Mouse (Mus musculus) liver, embryonic 16.5 days (tissue): ENCODE measurements around the gene 6720489N17Rik. TPM values are rescaled to one million over a fixed set of nuclear protein-coding genes. Genes with fewer than 3 reads are reported as not detected.
"Not testable (repeated sequence)": the region's sequence is repeated elsewhere in the genome, so short reads cannot be mapped to it uniquely, and the experiment has no call there.

ENCODE experiments used
- ATAC-seq: fragments of 200-750 bp; cut with Nextera tagmentation; 2 replicates; pipeline ENCODE4 v1.8.0; 2017; ENCODE audit warnings: low read depth, mild to moderate bottlenecking, moderate number of reproducible peaks, moderate library complexity
- H3K27ac ChIP-seq: fragments of 300-500 bp; sonication (generic); 2 replicates; pipeline ENCODE4 v1.5.1; 2014; ENCODE audit warnings: mild to moderate bottlenecking, low read length
- H3K27me3 ChIP-seq: fragments of 300-500 bp; sonication (generic); 2 replicates; pipeline ENCODE4 v1.6.1; 2014; ENCODE audit warnings: low read depth, low read length, mixed read lengths; ENCODE audit not compliant: control insufficient read depth, insufficient read depth
- H3K36me3 ChIP-seq: fragments of 300-500 bp; sonication (generic); 2 replicates; pipeline ENCODE4 v1.6.1; 2014; ENCODE audit warnings: mild to moderate bottlenecking; ENCODE audit not compliant: control insufficient read depth, insufficient read depth
- H3K4me1 ChIP-seq: fragments of 300-500 bp; sonication (generic); 2 replicates; pipeline ENCODE4 v1.6.1; 2014; ENCODE audit warnings: low read depth, low read length, mixed read lengths; ENCODE audit not compliant: control insufficient read depth
- H3K4me2 ChIP-seq: fragments of 300-500 bp; sonication (generic); 2 replicates; pipeline ENCODE4 v1.6.1; 2014; ENCODE audit warnings: low read depth, low read length, mixed read lengths
- H3K4me3 ChIP-seq: fragments of 300-500 bp; sonication (generic); 2 replicates; pipeline ENCODE4 v1.5.1; 2014; ENCODE audit warnings: low read depth, mild to moderate bottlenecking, low read length
- H3K9ac ChIP-seq: fragments of 300-500 bp; sonication (generic); 2 replicates; pipeline ENCODE4 v1.6.1; 2014; ENCODE audit warnings: low read depth, low read length
- H3K9me3 ChIP-seq: fragments of 300-500 bp; sonication (generic); replicated peaks from 2 replicates; pipeline ENCODE4 v1.6.1; 2016; ENCODE audit warnings: low read length; ENCODE audit not compliant: control insufficient read depth
- WGBS: fragments of 180-500 bp; shearing (Covaris S2); extraction: QIAGEN DNeasy Blood & Tissue Kit; methylation state at CpG from one replicate; pipeline ENCODE4 v1.1.7; 2014; ENCODE audit not compliant: insufficient replicate concordance; 5-methylcytosine and 5-hydroxymethylcytosine counted together
- polyA plus RNA-seq: library from polyadenylated mRNA; unstranded; fragments of >200 nt; fragmentation: Nextera tagmentation; extraction: Ambion mirVana; gene quantifications from 2 replicates; pipeline ENCODE4 v1.2.1, GENCODE M21; 2015

6720489N17Rik gene
- 1.5 and 1.8 TPM in 2 replicates for polyA plus RNA-seq

DNA sequence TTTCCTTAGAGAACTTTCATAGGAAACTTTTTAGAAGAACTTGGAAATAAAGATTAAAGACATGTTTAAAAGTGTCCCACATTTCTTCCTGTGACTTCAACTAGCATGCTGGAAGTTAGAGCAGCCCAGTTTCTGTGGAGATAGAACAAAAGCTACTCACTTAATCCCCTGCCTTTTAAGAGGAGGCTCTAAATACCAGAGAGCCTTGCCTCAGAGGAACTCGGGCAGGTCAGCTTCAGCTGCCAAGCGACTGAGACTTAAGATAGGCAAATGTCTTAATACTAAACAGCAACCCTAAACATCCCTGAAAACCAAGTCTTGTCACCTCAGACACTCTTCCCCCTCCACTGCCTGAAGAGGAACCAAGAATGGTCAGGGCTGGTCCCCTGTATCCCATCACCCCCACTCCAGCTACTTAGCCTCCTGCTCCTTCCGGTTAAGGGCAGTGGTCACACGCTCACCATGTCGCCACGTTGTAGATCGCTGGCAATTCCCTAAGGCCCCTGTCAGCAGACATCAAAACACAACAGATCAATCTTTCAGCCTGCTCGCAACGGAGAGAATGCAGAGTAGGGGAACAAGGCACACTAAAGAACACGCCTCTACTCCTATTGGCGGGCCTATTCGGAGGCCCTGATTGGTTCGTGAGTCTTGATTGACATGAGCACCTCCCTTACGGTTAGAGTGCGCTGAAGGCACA is at the start of gene 6720489N17Rik:
TSS of gene 6720489N17Rik (minus strand) at position 606 of the 700 bp plus-strand sequence.
- Histone ChIP-seq H3K4me3 (peak within 1 kb of the TSS; percentile 61), H3K4me2 (peak within 1 kb of the TSS; percentile 68), H3K9ac (peak within 1 kb of the TSS; percentile 60)
- not testable (repeated sequence) for H3K36me3 ChIP-seq, H3K27ac ChIP-seq, H3K4me1 ChIP-seq, H3K9me3 ChIP-seq, H3K27me3 ChIP-seq
- 2% methylated on average over 15 of the region's 15 CpGs for WGBS
- ATAC-seq, result peak; percentile 100

- no peak overlapping the region for H3K27ac ChIP-seq
- peak overlapping the region; percentile 37; the same call in 1 of the 2 replicates for H3K9ac ChIP-seq
- H3K4me3 ChIP-seq, result peak overlapping the region; percentile 62
- H3K27me3 ChIP-seq, result no peaks in the 10 kb centered on the region
- ATAC-seq, result peak; percentile 53
- 19% methylated on average over 8 of the region's 8 CpGs for whole genome bisulfite sequencing
- no peaks in the 10 kb centered on the region for H3K36me3 ChIP-seq
- H3K4me2 ChIP-seq, result peak overlapping the region; percentile 76
- H3K4me1 ChIP-seq, result no peaks in the 10 kb centered on the region
- H3K9me3 ChIP-seq, result no peaks in the 10 kb centered on the region
These were observed 29.4 kb upstream of the 6720489N17Rik start for GRCm38 (mm10) chr13:62653369-62653743.

GRCm38 (mm10) chr13:62652681-62653368 is 28.8 kb upstream of the 6720489N17Rik start:
- WGBS, result 1% methylated on average over 16 of the region's 16 CpGs
- not testable (repeated sequence) for H3K36me3 ChIP-seq, H3K27ac ChIP-seq, H3K27me3 ChIP-seq, H3K4me1 ChIP-seq, H3K9me3 ChIP-seq
- peak overlapping the region; percentile 62 for H3K4me3 ChIP-seq
- ATAC-seq, result peak; percentile 94
- H3K4me2 ChIP-seq, result peak overlapping the region; percentile 76
- peak overlapping the region; percentile 37; the same call in 1 of the 2 replicates for H3K9ac ChIP-seq

- H3K27ac ChIP-seq, H3K4me2 ChIP-seq, H3K9ac ChIP-seq, H3K4me3 ChIP-seq, H3K27me3 ChIP-seq, H3K4me1 ChIP-seq, ATAC-seq, H3K36me3 ChIP-seq, H3K9me3 ChIP-seq: not testable (repeated sequence)
- 36% methylated on average over 1 of the region's 1 CpGs for WGBS
These were observed 3.1 kb upstream of the 6720489N17Rik start for GRCm38 (mm10) chr13:62627071-62627470.

DNA sequence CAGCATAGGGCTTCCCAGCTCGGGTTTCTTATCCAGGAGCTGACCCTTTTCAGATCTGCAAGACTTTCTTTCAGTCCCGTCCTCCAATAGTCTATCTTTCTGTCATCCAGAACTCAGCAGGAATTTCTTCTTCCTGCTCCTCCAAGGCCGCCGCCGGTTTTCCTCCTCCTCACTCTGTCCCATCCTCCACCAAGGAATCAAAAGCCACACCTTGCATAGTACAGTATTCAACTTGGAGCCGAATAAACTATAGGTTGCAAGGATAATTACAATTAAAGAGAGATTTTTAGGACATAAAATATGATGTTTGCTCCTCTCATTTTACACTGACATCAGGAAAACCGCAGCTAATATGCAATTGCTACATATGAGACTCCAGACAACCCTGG is 289 bp upstream of the 6720489N17Rik start:
- H3K27me3 ChIP-seq, H3K27ac ChIP-seq, H3K4me1 ChIP-seq, H3K9me3 ChIP-seq, H3K36me3 ChIP-seq: not testable (repeated sequence)
- peak overlapping the region; percentile 68 for H3K4me2 ChIP-seq
- H3K4me3 ChIP-seq, result peak overlapping the region; percentile 61
- 6% methylated on average over 7 of the region's 7 CpGs for WGBS
- ATAC-seq, result peak; percentile 45; the same call in 1 of the 2 replicates
- peak overlapping the region; percentile 60 for H3K9ac ChIP-seq

- not testable (repeated sequence) for H3K27me3 ChIP-seq, H3K36me3 ChIP-seq, H3K4me1 ChIP-seq, H3K9ac ChIP-seq, H3K27ac ChIP-seq, H3K4me3 ChIP-seq, ATAC-seq, H3K4me2 ChIP-seq, H3K9me3 ChIP-seq
- WGBS, result 70% methylated on average over 4 of the region's 4 CpGs
These were observed 6.5 kb downstream of the 6720489N17Rik start for GRCm38 (mm10) chr13:62617449-62617848.

- not testable (repeated sequence) for H3K9me3 ChIP-seq, H3K27ac ChIP-seq, H3K9ac ChIP-seq, H3K4me1 ChIP-seq, H3K4me2 ChIP-seq, H3K36me3 ChIP-seq, ATAC-seq, H3K4me3 ChIP-seq, H3K27me3 ChIP-seq
- WGBS, result 68% methylated on average over 3 of the region's 6 CpGs
These were observed 52.9 kb downstream of the 6720489N17Rik start, which contains the start of gene Zfp934 for GRCm38 (mm10) chr13:62571099-62571498. Gene Zfp934, minus strand, starts transcription at chr13:62571199.

- H3K4me2 ChIP-seq, H3K27me3 ChIP-seq, H3K36me3 ChIP-seq, H3K4me1 ChIP-seq, ATAC-seq, H3K9me3 ChIP-seq, H3K9ac ChIP-seq, H3K4me3 ChIP-seq, H3K27ac ChIP-seq: not testable (repeated sequence)
- WGBS, result 6% methylated on average over 1 of the region's 1 CpGs
These were observed 62.3 kb downstream of the 6720489N17Rik start for GRCm38 (mm10) chr13:62561696-62562095.
